Mouse (Mus musculus) embryo, embryonic 9.5 days (tissue): ENCODE measurements around the gene Scgb3a1.

Experiments used
- DNase-seq: peaks from one replicate; pipeline ENCODE4 v3.0.0-alpha.2; 2017; ENCODE audit errors: extremely low spot score

Gene Scgb3a1

GRCm38 (mm10) chr11:49658791-49659469 lies 4.5 kb upstream of the Scgb3a1 start:
- no peak for DNase-seq

GRCm38 (mm10) chr11:49659470-49659799 lies 4.0 kb upstream of the Scgb3a1 start:
- no peak for DNase-seq

- no peak for DNase-seq
Observed at GRCm38 (mm10) chr11:49662292-49662780, 1.1 kb upstream of the Scgb3a1 start.

- DNase-seq: no peak
Observed at GRCm38 (mm10) chr11:49664262-49665140, 1.1 kb downstream of the Scgb3a1 start.

GRCm38 (mm10) chr11:49665462-49665861 lies 2.1 kb downstream of the Scgb3a1 start:
- no peak for DNase-seq

GRCm38 (mm10) chr11:49673433-49673832 lies 10.0 kb downstream of the Scgb3a1 start:
- no peak for DNase-seq

GRCm38 (mm10) chr11:49684237-49684973 lies 21.0 kb downstream of the Scgb3a1 start:
- no peak for DNase-seq

- DNase-seq: no peak
Observed at GRCm38 (mm10) chr11:49695013-49695412, 31.6 kb downstream of the Scgb3a1 start.

- no peak for DNase-seq
Observed at GRCm38 (mm10) chr11:49695695-49696094, 32.3 kb downstream of the Scgb3a1 start.

- no peak for DNase-seq
Observed at GRCm38 (mm10) chr11:49696472-49696871, 33.1 kb downstream of the Scgb3a1 start.

GRCm38 (mm10) chr11:49697779-49698178 lies 34.4 kb downstream of the Scgb3a1 start:
- no peak for DNase-seq

- no peak for DNase-seq
Observed at GRCm38 (mm10) chr11:49699079-49699478, 35.7 kb downstream of the Scgb3a1 start.

- no peak for DNase-seq
Observed at GRCm38 (mm10) chr11:49702014-49702413, 38.6 kb downstream of the Scgb3a1 start.

GRCm38 (mm10) chr11:49704804-49705203 lies 41.4 kb downstream of the Scgb3a1 start:
- DNase-seq: no peak

- no peak for DNase-seq
Observed at GRCm38 (mm10) chr11:49707834-49708233, 44.4 kb downstream of the Scgb3a1 start.

GRCm38 (mm10) chr11:49710664-49711063 lies 47.3 kb downstream of the Scgb3a1 start:
- DNase-seq: no peak

GRCm38 (mm10) chr11:49711981-49712554 lies 48.7 kb downstream of the Scgb3a1 start:
- peak; percentile 62 for DNase-seq

- peak; percentile 99 for DNase-seq
Observed at GRCm38 (mm10) chr11:49712555-49713335, 49.3 kb downstream of the Scgb3a1 start, which contains the start of gene Cnot6. Cnot6 (minus strand) TSS chr11:49712723.

- DNase-seq: peak; percentile 59
Observed at GRCm38 (mm10) chr11:49713336-49714334, 50.2 kb downstream of the Scgb3a1 start.
